In genomic region chr16:38197299-38197698, GRCm38 (mm10) we compare ENCODE assay signal across 8 mouse cellular contexts.
A peak's percentile ranks its signal among the peaks of the same experiment; 100 is the strongest.
DNase-seq lines count a peak whose midpoint lies in the region; ATAC-seq and TF ChIP-seq lines count a peak whose summit lies in the region.

No protein-coding gene starts in this region.

- H3K36me3 ChIP-seq in liver, adult 2 months (ENCODE audit: control insufficient read depth, insufficient read depth, low read length) = peaks cover 21% of the 10 kb centered on the region
- peaks cover 12% of the 10 kb centered on the region; the same call in 1 of the 2 replicates for H3K36me3 ChIP-seq in liver, embryonic 11.5 days (ENCODE audit: control insufficient read depth, insufficient read depth, low read length)
- peaks cover 35% of the 10 kb centered on the region for H3K36me3 ChIP-seq in thymus, adult 2 months (ENCODE audit: control insufficient read depth, insufficient read depth, low read length)

- peaks cover 4% of the 10 kb centered on the region; the same call in 1 of the 2 replicates for H3K79me2 ChIP-seq in liver, adult 2 months (ENCODE audit: control insufficient read depth, insufficient read depth, low read length)

- WGBS in liver, adult 2 months = 51% methylated on average over 4 of the region's 4 CpGs
- 60% methylated on average over 4 of the region's 4 CpGs for WGBS in liver, embryonic 11.5 days
- WGBS in bone marrow, adult 2 months = 37% methylated on average over 4 of the region's 4 CpGs
- WGBS in thymus, adult 2 months = 43% methylated on average over 4 of the region's 4 CpGs

- intact Hi-C loops in left cerebral cortex, postnatal 4 days (cut with DNase I) = loop anchor here (5.0 to 10.0 kb wide), 2 partner anchors 105 to 222 kb away; no protein-coding TSS in a partner anchor

- no peaks in the 10 kb centered on the region for H3K27me3 ChIP-seq in liver, adult 2 months (ENCODE audit: control insufficient read depth, insufficient read depth, low read length)
- H3K27me3 ChIP-seq in liver, embryonic 11.5 days (replicated peaks; ENCODE audit: control insufficient read depth, insufficient read depth, low read length) = no peaks in the 10 kb centered on the region
- H3K27me3 ChIP-seq in thymus, adult 2 months (ENCODE audit: control insufficient read depth, insufficient read depth, low read length) = no peaks in the 10 kb centered on the region

- peak; percentile 50; the same call in 1 of the 2 replicates for TF ChIP-seq CTCF in liver, adult 2 months (IDR thresholded peaks at IDR 0.05; ENCODE audit: low read depth, low read length)
- 0 out of 2 replicates have a peak, but pooled peaks have one; percentile 16 for TF ChIP-seq CTCF in bone marrow, adult 2 months (IDR thresholded peaks at IDR 0.05; ENCODE audit: control insufficient read depth, insufficient read depth, low read length)
- no peak for TF ChIP-seq CTCF in thymus, adult 2 months (IDR thresholded peaks at IDR 0.05; ENCODE audit: borderline replicate concordance, control insufficient read depth, extremely low read depth, insufficient read depth, low read length, poor library complexity)

- no peaks in the 10 kb centered on the region for H3K9me3 ChIP-seq in liver, embryonic 11.5 days (ENCODE audit: control insufficient read depth, low read length)

- peaks cover 8% of the 10 kb centered on the region; the same call in 1 of the 2 replicates for H3K4me1 ChIP-seq in liver, adult 2 months (ENCODE audit: control insufficient read depth, insufficient read depth, low read length)
- H3K4me1 ChIP-seq in liver, embryonic 11.5 days (replicated peaks; ENCODE audit: control insufficient read depth, insufficient read depth, low read length) = no peaks in the 10 kb centered on the region
- no peaks in the 10 kb centered on the region for H3K4me1 ChIP-seq in bone marrow, adult 2 months (ENCODE audit: control insufficient read depth, insufficient read depth, low read length)
- no peaks in the 10 kb centered on the region for H3K4me1 ChIP-seq in thymus, adult 2 months (replicated peaks; ENCODE audit: control insufficient read depth, insufficient read depth, low read length)

- ATAC-seq in liver, embryonic 11.5 days (replicated peaks; ENCODE audit: low FRiP score) = no peak
- ATAC-seq in erythroblast, adult 5-6 weeks (replicated peaks; ENCODE audit: low FRiP score, poor library complexity, severe bottlenecking) = peak; percentile 65; the same call in 1 of the 2 replicates
- peak; percentile 84 for ATAC-seq in inflammation-experienced regulatory T-cells, adult 6 months

- no peak for TF ChIP-seq POLR2A in liver, adult 2 months (IDR thresholded peaks at IDR 0.05; ENCODE audit: extremely low read depth, insufficient read depth, low read length)
- TF ChIP-seq POLR2A in bone marrow, adult 2 months (IDR thresholded peaks at IDR 0.05; ENCODE audit: borderline replicate concordance, control insufficient read depth, low read depth, low read length) = no peak
- TF ChIP-seq POLR2A in thymus, adult 2 months (IDR thresholded peaks at IDR 0.05; ENCODE audit: control insufficient read depth, extremely low read depth, insufficient read depth, low read length, poor library complexity) = no peak

- H3K4me2 ChIP-seq in liver, embryonic 11.5 days = no peak overlapping the region

- peak; percentile 52 for DNase-seq in liver, adult 2 months (ENCODE audit: extremely low read depth, low read depth, low spot score)
- no peak for DNase-seq in liver, embryonic 11.5 days (ENCODE audit: low spot score)
- DNase-seq in left cerebral cortex, postnatal 4 days = peak; percentile 42
- peak; percentile 82 for DNase-seq in naive thymus-derived CD4-positive, alpha-beta T cell, adult 2 months (ENCODE audit: low read depth)
- DNase-seq in thymus, adult 2 months = peak; percentile 82

- no peak overlapping the region for H3K27ac ChIP-seq in liver, adult 2 months (replicated peaks; ENCODE audit: insufficient read depth, low read depth, low read length)
- H3K27ac ChIP-seq in liver, embryonic 11.5 days (ENCODE audit: low read depth, low read length) = no peak overlapping the region
- H3K27ac ChIP-seq in bone marrow, adult 2 months (ENCODE audit: control insufficient read depth, insufficient read depth, low read depth, low read length, poor library complexity) = no peak overlapping the region
- no peak overlapping the region for H3K27ac ChIP-seq in thymus, adult 2 months (ENCODE audit: control insufficient read depth, insufficient read depth, low read length)

- H3K9ac ChIP-seq in liver, adult 2 months (ENCODE audit: low read depth, low read length) = no peak overlapping the region
- H3K9ac ChIP-seq in liver, embryonic 11.5 days (ENCODE audit: low read depth, low read length) = no peak overlapping the region

- H3K4me3 ChIP-seq in liver, adult 2 months (ENCODE audit: insufficient read depth, low read depth, low read length) = no peak overlapping the region
- no peak overlapping the region for H3K4me3 ChIP-seq in liver, embryonic 11.5 days (ENCODE audit: low read depth, low read length)
- no peak overlapping the region for H3K4me3 ChIP-seq in bone marrow, adult 2 months (replicated peaks; ENCODE audit: control insufficient read depth, low read depth, low read length)
- no peak overlapping the region for H3K4me3 ChIP-seq in thymus, adult 2 months (ENCODE audit: control insufficient read depth, insufficient read depth, low read length)
